Mouse (Mus musculus) Muller cell, postnatal 12 days (primary cell): ENCODE results near the gene Tcap.

Source experiments
- DNase-seq: peaks from one replicate; pipeline ENCODE4 v3.0.0-alpha.2; 2015; ENCODE audit errors: inconsistent ontology term

Gene Tcap

DNA sequence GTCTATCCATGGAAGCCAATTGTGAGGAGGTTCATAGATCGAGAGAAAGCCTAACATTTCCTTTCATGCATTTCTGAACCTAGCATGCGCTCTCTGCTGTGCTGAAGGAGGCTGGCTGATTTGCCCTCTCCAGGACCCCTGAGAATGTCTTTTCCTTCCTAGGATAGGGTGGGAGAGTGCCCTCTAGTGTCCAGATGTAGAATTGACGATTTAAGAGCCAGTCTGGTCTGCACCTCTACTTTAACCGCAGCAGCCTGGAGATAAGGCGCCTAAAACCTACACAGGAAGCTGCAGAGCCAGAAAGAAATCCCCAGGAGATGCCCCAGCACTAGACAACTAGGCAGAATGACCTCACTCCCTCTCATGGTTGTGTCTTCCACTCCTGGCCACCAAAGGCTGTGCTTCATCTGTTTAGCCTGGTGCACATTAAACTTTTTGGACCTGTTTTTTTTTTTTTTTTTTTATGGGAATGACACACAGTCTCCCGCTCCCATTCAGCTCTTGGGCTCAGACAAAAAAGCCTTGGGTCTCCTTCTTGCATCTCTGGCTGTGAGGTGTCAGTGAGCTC lies 27.8 kb upstream of the Tcap start:
- no peak for DNase-seq

- no peak for DNase-seq
These were observed 26.8 kb upstream of the Tcap start for GRCm38 (mm10) chr11:98356625-98357394.

DNA sequence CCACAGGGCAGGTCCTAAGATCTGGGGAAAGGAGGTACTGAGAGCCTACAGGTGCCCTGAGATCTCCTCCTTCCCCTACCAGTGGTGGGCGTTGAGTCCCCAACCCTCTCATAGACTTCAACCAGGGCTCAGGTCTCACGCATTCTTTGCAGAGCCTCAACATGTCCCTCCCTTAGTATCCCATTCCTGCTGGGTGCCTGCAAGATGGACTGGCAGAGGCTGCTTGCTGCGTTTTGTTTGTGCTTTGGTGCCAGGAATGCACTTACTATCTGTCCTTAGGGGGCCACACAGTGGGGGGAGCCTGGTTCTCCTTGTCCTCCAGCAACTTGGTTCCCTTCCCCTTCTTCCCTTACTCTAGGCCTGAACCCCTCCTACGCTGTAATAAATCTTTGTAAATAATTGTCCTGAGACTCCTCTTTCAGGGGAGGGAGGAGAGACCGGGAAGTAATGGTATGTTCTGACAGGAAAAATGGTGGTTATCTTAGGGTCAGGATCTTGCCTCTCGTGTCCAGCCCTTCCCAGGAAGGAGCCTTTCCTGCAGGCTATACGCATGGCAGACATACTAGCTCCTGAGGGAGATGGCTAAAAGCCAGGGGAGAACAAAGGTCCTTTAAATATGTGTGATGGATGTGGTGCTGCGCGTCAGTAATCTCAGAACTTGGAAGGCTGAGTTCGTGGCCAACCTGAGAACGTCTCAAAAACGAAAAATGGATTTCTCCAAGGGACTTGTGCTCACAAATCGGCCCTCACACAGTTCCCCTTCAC lies 26.0 kb upstream of the Tcap start:
- DNase-seq, result no peak

DNA sequence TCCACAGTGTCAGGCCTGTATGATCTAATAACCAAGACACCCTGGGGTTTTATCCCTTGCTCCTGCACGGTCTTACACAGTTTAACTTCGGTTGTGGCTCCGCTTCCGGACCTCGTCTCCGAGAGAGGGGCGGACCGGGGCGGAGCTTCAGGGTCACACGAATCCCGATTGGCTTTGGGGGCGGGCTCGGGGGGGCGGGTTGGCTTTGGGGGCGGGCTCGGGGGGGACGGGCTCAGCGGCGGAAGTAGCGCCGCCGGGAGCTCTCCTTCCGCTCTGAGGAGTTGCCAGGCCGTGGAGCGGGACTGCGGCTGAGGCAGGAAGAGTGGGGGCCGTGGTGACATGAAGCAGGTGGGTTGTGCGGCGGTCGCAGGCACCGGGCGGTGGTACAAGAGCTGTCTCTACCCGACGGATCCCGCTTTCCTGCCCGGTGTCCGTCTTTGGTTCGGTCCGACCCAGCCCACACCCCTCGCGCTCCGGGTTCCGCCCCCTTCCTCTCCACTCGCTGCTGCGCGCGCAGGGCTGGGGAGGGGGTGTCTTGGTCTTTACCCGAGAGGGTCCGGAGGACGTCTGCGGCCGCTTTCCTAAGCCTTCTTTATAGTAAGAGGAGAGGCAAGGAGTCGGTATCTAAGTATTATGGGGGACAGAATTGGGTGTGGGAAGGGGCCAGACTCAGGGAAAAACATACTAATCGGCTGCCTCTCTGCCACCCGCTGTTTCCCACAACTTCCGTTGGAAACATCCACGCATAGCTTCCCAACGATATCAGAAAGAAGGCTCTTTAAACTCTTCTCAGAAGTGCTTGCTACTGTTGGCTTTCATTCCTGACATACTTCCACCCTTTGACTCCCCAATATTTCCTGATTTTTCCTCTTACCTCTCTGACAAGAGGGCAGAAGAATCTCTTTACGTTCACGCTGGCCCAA lies 25.2 kb upstream of the Tcap start, which contains the start of gene Stard3:
Stard3 (plus strand) TSS at position 208 of the 923 bp plus-strand sequence.
- peak; percentile 96 for DNase-seq

DNA sequence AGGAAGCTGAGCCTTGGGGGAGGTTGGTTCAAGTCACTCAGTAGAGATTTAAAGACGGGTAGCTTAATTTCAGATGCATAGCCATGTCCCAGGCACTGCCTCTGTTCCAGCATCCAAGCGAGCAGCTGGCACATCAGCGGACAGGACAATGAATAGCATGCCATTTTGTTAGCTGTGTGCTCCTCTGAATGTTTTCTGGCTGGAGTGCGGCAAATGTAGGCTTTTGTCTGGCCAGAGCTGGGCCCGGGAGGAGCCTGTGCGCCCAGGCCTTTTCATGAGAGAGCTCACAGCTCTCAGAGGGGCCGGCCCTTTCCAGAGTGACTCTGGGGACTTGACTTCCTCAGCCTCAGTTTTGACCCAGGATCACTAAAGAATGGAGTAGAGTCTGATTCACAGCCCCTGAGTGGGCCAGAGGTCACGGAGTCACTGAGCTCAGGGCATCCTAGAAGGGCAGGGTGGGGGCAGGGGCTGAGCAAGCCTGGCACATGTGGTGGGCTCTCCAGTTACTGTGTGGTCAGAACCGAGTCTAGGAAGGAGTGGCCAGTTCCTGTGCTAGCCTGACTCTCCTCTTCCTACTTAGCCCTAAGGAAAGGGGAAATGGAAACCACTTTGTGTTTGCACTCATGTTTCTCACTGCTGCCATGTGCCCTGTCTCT lies 22.6 kb upstream of the Tcap start:
- no peak for DNase-seq

GRCm38 (mm10) chr11:98363817-98364216 lies 19.8 kb upstream of the Tcap start:
- no peak for DNase-seq

GRCm38 (mm10) chr11:98364410-98364809 lies 19.2 kb upstream of the Tcap start:
- DNase-seq, result no peak

- no peak for DNase-seq
These were observed 17.3 kb upstream of the Tcap start for GRCm38 (mm10) chr11:98366290-98366689.

- DNase-seq, result no peak
These were observed 16.3 kb upstream of the Tcap start for GRCm38 (mm10) chr11:98367171-98367862.

DNA sequence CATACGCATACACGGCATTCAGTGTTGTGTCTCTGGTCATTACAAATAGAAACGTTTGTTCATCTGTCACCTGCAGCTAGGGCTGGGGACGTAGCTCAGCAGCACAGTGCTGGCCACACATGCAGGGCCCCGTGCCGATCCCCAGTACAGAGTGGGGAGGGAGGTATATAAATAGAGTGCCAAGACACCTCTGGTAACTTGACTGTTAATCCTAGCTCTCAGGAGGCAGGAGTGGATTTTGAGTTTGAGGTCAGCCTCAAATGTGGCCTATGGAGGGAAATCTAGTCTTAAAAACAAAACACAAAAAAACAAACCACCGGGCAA lies 15.8 kb upstream of the Tcap start:
- DNase-seq, result no peak

DNA sequence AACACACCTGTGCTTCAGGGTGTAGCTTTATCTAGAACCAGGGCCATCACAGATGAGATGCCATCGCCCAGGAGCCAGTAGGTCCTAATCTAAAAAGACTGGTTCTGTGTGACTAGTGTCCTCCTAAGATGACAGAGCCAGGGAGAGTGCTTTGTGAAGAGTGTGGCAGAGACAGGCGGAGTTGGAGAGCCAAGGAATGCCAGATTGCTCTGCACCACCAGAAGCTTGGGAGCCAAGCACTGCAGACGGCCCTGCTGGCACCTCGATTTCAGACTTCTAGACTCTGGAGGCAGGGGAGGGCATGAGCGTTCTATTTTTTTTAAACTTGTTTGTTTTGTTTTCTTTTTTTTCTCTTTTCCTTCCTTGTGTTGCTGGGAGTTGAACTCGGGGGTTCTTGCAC lies 14.3 kb upstream of the Tcap start:
- no peak for DNase-seq

- no peak for DNase-seq
These were observed 13.0 kb upstream of the Tcap start for GRCm38 (mm10) chr11:98370588-98370987.

DNA sequence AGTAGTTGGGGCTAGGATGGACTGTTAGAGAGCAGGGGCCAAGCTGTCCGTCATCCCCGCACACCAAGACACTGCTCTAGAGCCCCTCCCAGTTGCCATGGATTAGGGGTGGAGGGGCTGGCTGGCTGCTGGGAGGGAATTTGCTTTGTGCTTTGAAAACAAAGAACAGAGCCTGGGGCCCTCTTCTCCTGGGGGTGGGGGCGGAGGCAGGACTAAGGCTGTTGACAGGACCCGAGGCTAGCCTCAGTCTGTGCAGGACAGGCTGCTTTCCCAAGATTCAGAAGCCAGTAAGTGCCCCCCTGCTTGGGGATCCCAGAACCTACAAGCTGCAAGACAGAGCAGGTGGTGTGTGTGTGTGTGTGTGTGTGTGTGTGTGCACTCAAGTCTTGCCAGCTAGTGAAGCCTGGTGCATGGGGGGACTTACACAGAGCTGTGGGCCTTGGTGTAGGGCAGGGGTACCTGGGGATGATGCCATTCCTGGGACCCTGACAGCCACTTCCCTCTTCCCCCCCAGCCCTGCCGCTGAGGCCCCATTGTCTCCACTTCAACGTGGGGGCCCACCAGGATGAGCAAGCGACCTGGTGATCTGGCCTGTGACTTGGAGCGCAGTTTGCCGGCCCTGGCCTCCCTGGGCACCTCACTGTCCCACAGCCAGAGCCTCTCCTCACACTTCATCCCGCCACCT lies 11.9 kb upstream of the Tcap start:
- no peak for DNase-seq

- no peak for DNase-seq
These were observed 11.2 kb upstream of the Tcap start for GRCm38 (mm10) chr11:98372406-98372805.

DNA sequence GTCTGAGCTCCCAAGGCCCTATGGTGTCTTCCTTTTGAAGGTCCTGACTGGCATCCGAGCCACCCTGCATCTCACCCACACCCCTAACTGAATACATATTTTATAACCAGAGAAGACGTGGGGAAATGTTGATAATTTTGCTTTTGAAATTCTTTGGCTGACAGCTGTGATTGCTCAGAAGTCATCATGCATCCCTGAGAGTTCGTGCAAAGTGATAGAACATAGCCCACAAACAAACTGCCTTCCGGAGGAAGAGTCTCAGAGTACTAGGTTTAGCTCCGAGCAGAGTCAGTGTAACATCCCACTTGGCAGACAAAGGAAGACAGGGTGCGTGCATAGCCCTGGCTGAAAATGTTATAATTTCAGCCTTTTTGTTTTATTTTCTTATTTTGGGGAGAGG lies 10.4 kb upstream of the Tcap start:
- no peak for DNase-seq

- no peak for DNase-seq
These were observed 9.3 kb upstream of the Tcap start for GRCm38 (mm10) chr11:98374266-98374665.

GRCm38 (mm10) chr11:98376756-98377155 lies 6.9 kb upstream of the Tcap start:
- DNase-seq, result no peak

- no peak for DNase-seq
These were observed 5.8 kb upstream of the Tcap start for GRCm38 (mm10) chr11:98377787-98378186.

- no peak for DNase-seq
These were observed 4.2 kb upstream of the Tcap start for GRCm38 (mm10) chr11:98379379-98379778.

DNA sequence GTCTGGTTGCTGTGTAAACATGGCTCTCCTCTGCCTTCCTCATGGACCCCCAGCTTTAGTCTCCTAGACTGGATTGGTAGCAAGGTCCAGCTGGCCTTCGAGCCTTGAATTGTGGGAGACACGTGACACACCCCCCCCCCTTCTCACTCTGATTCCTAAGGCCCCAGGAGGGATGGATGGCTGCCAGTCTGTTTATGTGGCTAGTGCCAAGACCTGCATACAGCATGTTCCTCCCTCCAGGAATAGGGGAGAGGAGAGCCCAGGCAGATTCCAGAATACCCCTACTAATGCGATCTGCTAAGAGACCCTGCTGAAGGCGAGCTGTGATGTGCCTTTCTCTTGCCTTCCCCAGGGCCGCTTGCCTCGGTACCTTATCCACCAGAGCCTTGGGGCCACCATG lies 3.5 kb upstream of the Tcap start:
- DNase-seq, result no peak
